Mouse (Mus musculus) embryonic facial prominence, embryonic 10.5 days (tissue): ENCODE data around the gene Inpp5e. TPM values are rescaled to one million over a fixed set of nuclear protein-coding genes. Genes with fewer than 3 reads are reported as not detected.

Experiments used
- DNase-seq: peaks from one replicate; pipeline ENCODE4 v3.0.0-alpha.2; 2017; ENCODE audit warnings: low spot score
- H3K27ac ChIP-seq: fragments of 300-500 bp; sonication (generic); replicated peaks from 2 replicates; pipeline ENCODE4 v1.5.1; 2016; ENCODE audit warnings: mild to moderate bottlenecking
- H3K27me3 ChIP-seq: fragments of 300-500 bp; sonication (generic); replicated peaks from 2 replicates; pipeline ENCODE4 v1.6.1; 2016; ENCODE audit warnings: low read depth, mild to moderate bottlenecking; ENCODE audit not compliant: poor library complexity, severe bottlenecking
- H3K36me3 ChIP-seq: fragments of 300-500 bp; sonication (generic); replicated peaks from 2 replicates; pipeline ENCODE4 v1.6.1; 2016; ENCODE audit warnings: mild to moderate bottlenecking, moderate library complexity
- H3K4me1 ChIP-seq: fragments of 300-500 bp; sonication (generic); 2 replicates; pipeline ENCODE4 v1.6.1; 2016
- H3K4me3 ChIP-seq: fragments of 300-500 bp; sonication (generic); 2 replicates; pipeline ENCODE4 v1.5.1; 2016; ENCODE audit warnings: mild to moderate bottlenecking, moderate library complexity
- H3K9me3 ChIP-seq: fragments of 300-500 bp; sonication (generic); 2 replicates; pipeline ENCODE4 v1.6.1; 2016; ENCODE audit warnings: mild to moderate bottlenecking
- WGBS: fragments of 180-500 bp; shearing (Covaris S2); methylation state at CpG from one replicate; pipeline ENCODE4 v1.1.7; 2016; 5-methylcytosine and 5-hydroxymethylcytosine counted together
- polyA plus RNA-seq: library from polyadenylated mRNA; unstranded; fragments of >200 nt; fragmentation: Nextera tagmentation; extraction: Ambion mirVana; gene quantifications from 2 replicates; pipeline ENCODE4 v1.2.1, GENCODE M21; 2016

Inpp5e gene
- polyA plus RNA-seq, 1 experiment from 2014 or later, result 28.6 TPM

DNA sequence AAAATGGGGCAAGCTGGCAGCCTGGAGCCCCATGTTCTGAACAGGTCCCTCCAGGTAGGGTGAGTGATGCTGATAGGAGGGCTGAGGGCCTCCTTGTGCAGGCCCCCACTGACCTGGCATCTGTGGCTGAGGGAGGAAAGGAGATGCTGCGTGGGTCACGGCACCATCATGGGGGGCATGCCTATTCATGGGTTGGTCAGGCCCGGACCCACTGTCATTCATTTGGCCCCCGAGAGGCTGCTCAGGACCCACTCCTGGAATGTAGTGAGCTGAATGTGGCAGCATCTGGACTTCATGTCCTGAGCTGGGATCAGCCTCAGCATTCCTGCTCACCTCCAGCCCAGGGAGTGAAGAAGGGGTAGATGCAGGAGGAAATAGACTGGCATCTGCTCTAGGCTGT is 32.3 kb upstream of the Inpp5e start:
- H3K4me3 ChIP-seq, result no peak overlapping the region
- no peak for DNase-seq
- WGBS, result 91% methylated on average over 4 of the region's 4 CpGs
- H3K36me3 ChIP-seq, result peaks cover 53% of the 10 kb centered on the region
- H3K9me3 ChIP-seq, result no peaks in the 10 kb centered on the region
- H3K27ac ChIP-seq, result no peak overlapping the region
- peaks cover 27% of the 10 kb centered on the region for H3K4me1 ChIP-seq
- no peaks in the 10 kb centered on the region for H3K27me3 ChIP-seq

DNA sequence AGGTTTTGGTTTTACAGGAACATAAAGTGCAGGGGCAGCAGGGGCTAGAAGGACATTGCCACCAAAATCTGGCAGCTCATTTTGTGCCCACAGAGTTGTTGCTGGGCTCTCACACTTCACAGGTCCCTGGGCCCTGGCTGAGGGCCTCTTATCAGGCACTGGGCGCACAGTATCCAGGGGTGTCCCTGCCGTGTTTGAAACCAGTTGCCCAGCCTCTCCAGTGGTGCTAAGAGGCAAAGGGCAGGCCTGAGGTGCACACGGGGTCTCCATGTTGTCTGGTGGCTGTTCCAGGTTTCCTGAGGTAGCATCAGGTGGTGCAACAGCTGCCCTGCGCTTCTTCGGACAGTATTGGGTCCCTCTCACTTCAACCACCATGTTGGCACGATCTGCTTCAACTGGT is 30.7 kb upstream of the Inpp5e start:
- Histone ChIP-seq H3K27me3 (no peaks in the 10 kb centered on the region), H3K4me1 (peaks cover 16% of the 10 kb centered on the region), H3K9me3 (no peaks in the 10 kb centered on the region), H3K27ac (no peak overlapping the region), H3K4me3 (no peak overlapping the region), H3K36me3 (peaks cover 69% of the 10 kb centered on the region)
- 91% methylated on average over 6 of the region's 6 CpGs for WGBS
- no peak for DNase-seq

DNA sequence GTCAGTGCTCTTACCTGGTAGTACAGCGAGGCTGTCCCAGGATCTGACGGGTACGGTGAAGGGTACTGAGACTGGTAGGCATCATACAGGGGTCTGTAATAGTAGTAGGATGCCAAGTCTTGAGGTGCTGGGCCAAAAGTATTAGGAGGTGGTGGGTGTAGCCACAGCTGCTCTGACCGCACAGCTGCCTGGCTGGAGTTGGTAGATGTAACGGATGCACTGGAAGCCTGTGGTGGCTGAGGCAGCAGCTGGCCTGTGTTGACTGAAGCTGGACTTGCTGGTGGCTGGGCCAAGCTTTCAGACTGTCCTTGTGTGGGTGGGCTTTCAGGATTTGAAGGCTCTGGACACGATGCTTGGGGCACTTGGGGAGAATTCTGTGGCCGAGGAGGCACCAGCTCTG is 29.4 kb upstream of the Inpp5e start:
- 92% methylated on average over 7 of the region's 7 CpGs for WGBS
- no peak overlapping the region for H3K27ac ChIP-seq
- peaks cover 82% of the 10 kb centered on the region for H3K36me3 ChIP-seq
- H3K27me3 ChIP-seq, result no peaks in the 10 kb centered on the region
- peaks cover 5% of the 10 kb centered on the region; the same call in 1 of the 2 replicates for H3K4me1 ChIP-seq
- DNase-seq, result no peak
- no peak overlapping the region for H3K4me3 ChIP-seq
- no peaks in the 10 kb centered on the region for H3K9me3 ChIP-seq

DNA sequence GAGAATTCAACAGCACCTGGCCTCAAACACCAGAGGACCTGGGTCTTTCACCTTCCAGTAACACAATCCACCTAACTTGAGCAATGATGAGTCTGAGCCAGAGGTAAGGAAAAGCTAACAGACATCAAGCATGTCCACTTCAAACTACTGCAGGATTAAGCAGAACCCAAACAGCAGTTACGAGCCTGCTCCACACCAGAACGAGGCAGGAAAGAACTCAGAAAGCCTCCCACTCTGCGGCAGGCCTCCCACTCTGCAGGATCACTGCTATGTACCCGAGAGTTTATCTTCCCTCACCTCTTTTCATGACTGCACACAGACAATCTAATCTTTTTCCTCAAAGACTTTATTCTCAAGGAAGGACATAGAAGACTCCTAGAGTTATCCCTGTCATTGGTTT is 28.2 kb upstream of the Inpp5e start:
- H3K27ac ChIP-seq, result no peak overlapping the region
- peaks cover 94% of the 10 kb centered on the region for H3K36me3 ChIP-seq
- H3K4me3 ChIP-seq, result no peak overlapping the region; the same call in 1 of the 2 replicates
- no peak for DNase-seq
- 88% methylated on average over 4 of the region's 4 CpGs for WGBS
- no peaks in the 10 kb centered on the region for H3K9me3 ChIP-seq
- H3K4me1 ChIP-seq, result no peaks in the 10 kb centered on the region
- no peaks in the 10 kb centered on the region for H3K27me3 ChIP-seq

DNA sequence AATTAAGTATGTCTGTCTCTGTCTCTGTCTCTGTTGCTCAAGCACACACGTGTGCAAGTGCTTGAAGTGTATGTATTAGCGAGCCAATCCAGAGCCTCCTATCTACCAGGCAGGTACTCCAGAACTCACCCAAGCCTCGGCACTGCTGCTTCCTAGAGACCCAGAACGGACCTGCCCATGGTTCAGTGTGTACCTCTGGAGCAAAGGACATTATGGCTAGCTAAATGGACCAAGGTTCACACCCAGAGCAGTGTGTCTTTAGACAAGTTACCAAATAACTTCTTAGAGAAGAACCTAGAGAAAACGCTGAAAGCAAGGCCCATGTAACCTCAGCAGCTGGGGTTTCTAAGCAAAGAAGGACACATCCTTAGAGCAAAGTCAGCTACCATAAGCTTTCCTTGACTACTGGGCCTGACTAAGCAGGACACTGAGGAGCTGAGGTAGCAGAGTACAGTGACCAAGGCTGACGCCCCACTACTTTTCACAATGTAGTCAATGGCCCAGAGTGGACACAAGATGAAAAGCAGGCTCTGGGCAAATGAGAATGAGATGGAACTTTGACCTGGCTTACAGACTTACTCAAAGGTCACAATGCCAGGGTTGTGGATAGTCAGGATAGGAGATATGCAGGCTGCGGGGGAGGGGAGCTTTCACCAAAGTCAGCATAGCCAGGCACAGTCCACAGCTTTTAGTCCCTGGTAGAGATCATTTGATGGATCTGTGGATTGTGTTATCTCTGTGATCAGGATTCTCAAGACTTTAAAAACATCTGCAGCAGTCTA is 26.0 kb upstream of the Inpp5e start:
- H3K36me3 ChIP-seq, result peaks cover 96% of the 10 kb centered on the region
- H3K27ac ChIP-seq, result no peak overlapping the region
- no peak overlapping the region for H3K4me3 ChIP-seq
- 91% methylated on average over 7 of the region's 7 CpGs for WGBS
- DNase-seq, result no peak
- no peaks in the 10 kb centered on the region for H3K27me3 ChIP-seq
- H3K4me1 ChIP-seq, result no peaks in the 10 kb centered on the region
- no peaks in the 10 kb centered on the region for H3K9me3 ChIP-seq

DNA sequence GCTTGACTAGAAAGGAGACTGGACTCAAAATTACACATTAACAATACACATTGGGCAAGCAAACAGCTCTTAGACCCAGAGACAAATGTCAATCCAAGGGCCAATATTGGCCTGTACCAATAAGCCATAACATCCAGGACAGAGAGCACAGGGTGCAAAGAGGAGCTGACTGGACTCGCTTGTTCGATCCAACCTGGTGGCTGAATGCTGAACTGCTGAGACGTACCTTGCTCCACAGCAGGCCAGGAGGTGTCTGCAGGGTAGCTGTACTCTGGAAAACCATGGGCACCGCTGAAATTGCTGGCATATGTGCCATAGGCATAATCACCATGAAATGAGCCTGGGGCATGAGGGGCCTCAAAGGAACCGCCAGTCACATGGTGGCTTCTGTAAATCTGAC is 20.8 kb upstream of the Inpp5e start:
- Histone ChIP-seq H3K36me3 (peaks cover 100% of the 10 kb centered on the region), H3K4me1 (no peaks in the 10 kb centered on the region), H3K27ac (no peak overlapping the region), H3K4me3 (no peak overlapping the region), H3K27me3 (no peaks in the 10 kb centered on the region), H3K9me3 (no peaks in the 10 kb centered on the region)
- DNase-seq, result no peak
- 92% methylated on average over 5 of the region's 5 CpGs for WGBS

DNA sequence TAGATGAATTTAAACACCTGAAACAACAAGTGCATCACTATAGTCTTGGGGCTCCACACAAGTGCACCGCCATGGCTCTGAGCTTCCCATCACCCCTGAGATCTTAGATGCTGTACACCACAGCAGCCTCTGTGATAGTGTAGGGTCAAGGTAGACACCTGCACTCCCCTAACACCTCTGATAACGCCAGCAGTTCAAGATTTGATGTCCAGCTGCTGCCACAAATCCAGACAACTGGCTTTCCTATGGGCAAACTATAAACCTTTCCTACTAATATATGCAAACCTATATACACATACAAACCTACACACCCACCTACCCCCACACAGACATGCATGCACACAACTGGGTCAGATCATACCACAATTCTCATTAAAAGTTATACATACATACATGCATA is 15.5 kb upstream of the Inpp5e start:
- H3K36me3 ChIP-seq, result peaks cover 99% of the 10 kb centered on the region
- no peaks in the 10 kb centered on the region for H3K27me3 ChIP-seq
- no peak for DNase-seq
- no peaks in the 10 kb centered on the region for H3K4me1 ChIP-seq
- no peak overlapping the region for H3K27ac ChIP-seq
- no peak overlapping the region for H3K4me3 ChIP-seq
- WGBS, result 94% methylated on average over 2 of the region's 2 CpGs
- H3K9me3 ChIP-seq, result no peaks in the 10 kb centered on the region

DNA sequence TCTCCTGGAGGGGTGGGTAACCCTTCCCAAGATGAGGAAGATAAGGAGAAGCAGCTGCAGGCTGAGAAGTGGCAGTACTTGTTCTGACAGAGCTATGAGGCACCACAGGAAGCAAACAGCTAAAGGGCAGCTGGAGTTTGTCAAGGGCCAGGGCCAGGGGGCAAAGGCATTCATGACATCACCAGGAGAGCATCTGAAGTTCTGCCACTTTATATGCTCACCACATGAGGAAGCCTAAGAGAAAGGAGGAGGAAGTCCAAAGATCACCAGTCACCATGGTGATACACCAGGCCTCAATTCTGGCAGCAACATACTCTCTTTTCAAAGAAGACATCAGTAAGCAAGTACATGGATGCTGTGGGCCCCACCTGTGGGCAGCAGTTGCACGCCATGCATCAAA is 14.1 kb upstream of the Inpp5e start:
- H3K27me3 ChIP-seq, result no peaks in the 10 kb centered on the region
- peaks cover 99% of the 10 kb centered on the region for H3K36me3 ChIP-seq
- H3K27ac ChIP-seq, result no peak overlapping the region
- H3K4me3 ChIP-seq, result no peak overlapping the region
- H3K4me1 ChIP-seq, result no peaks in the 10 kb centered on the region
- DNase-seq, result no peak
- 92% methylated on average over 1 of the region's 1 CpGs for WGBS
- H3K9me3 ChIP-seq, result no peaks in the 10 kb centered on the region

DNA sequence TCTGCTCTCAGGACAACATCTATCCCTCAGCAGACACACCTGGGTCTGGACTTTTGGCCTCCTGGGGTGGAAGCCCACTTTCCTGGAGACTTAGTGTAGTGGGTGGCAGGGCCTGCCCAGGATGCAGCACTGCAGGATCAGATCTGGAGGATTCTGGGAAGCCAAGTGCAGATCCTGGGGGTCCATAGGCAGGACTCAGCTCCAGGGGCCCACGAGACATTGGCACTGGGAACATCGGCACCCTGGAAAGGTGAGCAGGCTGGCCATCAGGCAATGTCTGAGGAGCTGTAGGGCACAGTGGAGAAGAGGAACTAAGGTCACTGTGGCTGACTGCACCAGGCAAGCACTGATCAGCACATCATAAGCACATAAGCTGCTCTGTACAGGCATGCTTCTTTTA is 13.0 kb upstream of the Inpp5e start:
- Histone ChIP-seq H3K4me1 (no peaks in the 10 kb centered on the region), H3K9me3 (no peaks in the 10 kb centered on the region), H3K27ac (no peak overlapping the region), H3K36me3 (peaks cover 99% of the 10 kb centered on the region), H3K4me3 (no peak overlapping the region), H3K27me3 (no peaks in the 10 kb centered on the region)
- WGBS, result 91% methylated on average over 2 of the region's 2 CpGs
- no peak for DNase-seq

DNA sequence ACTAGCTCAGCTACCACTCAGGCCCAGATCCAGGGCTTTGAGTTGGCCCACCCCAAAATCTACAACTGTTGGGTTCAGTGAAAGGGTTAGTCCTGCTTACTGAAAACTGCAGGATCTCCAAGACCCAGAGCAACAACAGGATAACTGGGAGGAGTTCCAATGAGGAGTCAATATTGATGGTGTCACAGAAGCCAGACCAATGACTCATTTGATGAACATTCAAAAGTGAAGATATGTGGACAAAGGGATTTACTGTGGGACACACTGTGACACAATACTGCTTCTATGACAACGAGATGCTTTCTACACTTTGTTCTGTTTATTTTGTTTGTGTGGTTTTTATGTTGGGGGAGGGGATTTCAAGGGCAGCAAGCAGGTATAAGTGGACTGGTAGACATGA is 9.1 kb upstream of the Inpp5e start:
- H3K4me3 ChIP-seq, result no peak overlapping the region
- H3K36me3 ChIP-seq, result peaks cover 100% of the 10 kb centered on the region
- 85% methylated on average over 1 of the region's 1 CpGs for WGBS

DNA sequence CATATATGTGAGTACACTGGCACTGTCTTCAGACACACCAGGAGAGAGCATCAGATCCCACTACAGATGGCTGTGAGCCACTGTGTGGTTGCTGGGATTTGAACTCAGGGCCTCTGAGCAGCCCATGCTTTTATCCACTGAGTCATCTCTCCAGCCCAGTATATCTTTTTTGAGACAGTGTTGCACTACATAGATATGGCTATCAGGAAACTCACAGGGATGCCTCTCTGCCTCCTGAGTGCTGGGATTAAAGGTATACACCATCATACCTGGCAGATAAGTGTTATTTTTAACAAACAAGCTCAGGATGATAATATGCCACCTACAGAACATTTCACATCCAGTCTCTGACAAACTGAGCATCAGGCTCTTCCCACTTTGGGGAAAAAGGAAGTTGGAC is 8.1 kb upstream of the Inpp5e start:
- Histone ChIP-seq H3K9me3 (no peaks in the 10 kb centered on the region), H3K36me3 (peaks cover 100% of the 10 kb centered on the region), H3K4me3 (no peak overlapping the region), H3K27me3 (no peaks in the 10 kb centered on the region), H3K27ac (no peak overlapping the region), H3K4me1 (no peaks in the 10 kb centered on the region)
- no peak for DNase-seq

More for the DNA sequence above, 9.1 kb upstream of the Inpp5e start:
- H3K9me3 ChIP-seq, result no peaks in the 10 kb centered on the region
- no peaks in the 10 kb centered on the region for H3K27me3 ChIP-seq
- no peak for DNase-seq
- no peak overlapping the region for H3K27ac ChIP-seq
- no peaks in the 10 kb centered on the region for H3K4me1 ChIP-seq

DNA sequence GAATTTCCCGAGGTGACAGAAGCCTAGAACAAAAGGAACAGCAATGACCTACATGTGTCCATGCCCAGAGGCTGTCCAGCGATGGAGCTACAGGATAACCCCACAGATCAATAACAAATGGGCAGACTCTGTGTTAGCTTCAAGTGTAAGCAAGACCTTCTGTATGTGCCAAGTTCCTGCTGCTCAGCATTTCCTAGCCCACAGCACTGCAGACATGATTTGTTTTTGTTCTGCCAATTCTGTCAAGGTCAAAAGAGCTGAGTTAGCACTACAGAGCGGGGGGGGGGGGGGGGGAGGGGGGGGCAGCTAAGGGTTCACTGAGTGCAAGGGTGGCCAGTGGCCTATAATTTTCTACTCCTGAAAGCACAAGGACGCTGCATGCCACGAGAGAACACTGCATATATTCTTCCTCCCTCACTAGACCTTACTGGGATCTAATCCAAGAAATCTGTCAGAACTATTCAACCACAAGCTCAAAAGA is 2.0 kb upstream of the Inpp5e start:
- H3K9me3 ChIP-seq, result no peaks in the 10 kb centered on the region
- H3K4me3 ChIP-seq, result no peak overlapping the region
- no peak for DNase-seq
- no peak overlapping the region for H3K27ac ChIP-seq
- WGBS, result 75% methylated on average over 5 of the region's 5 CpGs
- H3K4me1 ChIP-seq, result peaks cover 34% of the 10 kb centered on the region
- H3K36me3 ChIP-seq, result peaks cover 84% of the 10 kb centered on the region
- H3K27me3 ChIP-seq, result no peaks in the 10 kb centered on the region

DNA sequence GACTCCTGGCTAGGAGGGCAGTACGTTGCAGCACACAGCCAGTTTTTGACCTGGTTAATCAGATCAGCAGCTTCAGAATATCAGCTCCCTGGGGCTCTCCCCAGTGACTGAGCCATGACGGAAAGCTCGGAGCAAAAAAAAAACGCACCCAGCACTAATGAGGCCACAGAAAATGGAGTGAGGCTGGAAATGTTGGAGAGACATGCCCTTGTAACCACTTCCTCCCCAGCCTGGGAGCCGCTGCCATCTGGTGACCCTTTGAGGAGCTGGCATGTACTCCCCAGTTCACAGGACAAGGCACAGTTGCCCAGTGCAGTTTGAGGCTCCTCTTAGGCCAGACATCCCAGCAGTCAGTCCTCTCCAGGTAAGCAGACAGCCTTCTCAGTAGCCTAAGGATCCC is 1.1 kb upstream of the Inpp5e start:
- peaks cover 84% of the 10 kb centered on the region for H3K36me3 ChIP-seq

More for the DNA sequence above, 1.1 kb upstream of the Inpp5e start:
- Histone ChIP-seq H3K4me3 (no peak overlapping the region), H3K4me1 (peaks cover 41% of the 10 kb centered on the region), H3K27me3 (no peaks in the 10 kb centered on the region), H3K27ac (no peak overlapping the region), H3K9me3 (no peaks in the 10 kb centered on the region)
- no peak for DNase-seq
- WGBS, result 81% methylated on average over 5 of the region's 5 CpGs
